Mouse (Mus musculus): ENCODE data around the gene Dcaf11. TPM values are rescaled to one million over a fixed set of nuclear protein-coding genes. Genes with fewer than 3 reads are reported as not detected.

The Dcaf11 gene
- polyA plus RNA-seq, 1 experiment from 2014 or later = 109 TPM

- H3K4me1 ChIP-seq (replicated peaks; ENCODE audit: insufficient read depth, low read length) = peaks cover 15% of the 10 kb centered on the region; the same call in 1 of the 2 replicates
- H3K27ac ChIP-seq = peak within 1 kb of the TSS; percentile 99
- DNase-seq (ENCODE audit: low spot score) (peak; percentile 99), ATAC-seq (replicated peaks; ENCODE audit: low FRiP score, low read depth) (peak; percentile 91)
- no peaks in the 10 kb centered on the region for H3K27me3 ChIP-seq (ENCODE audit: insufficient read depth, low read length)
- peak within 1 kb of the TSS; percentile 96 for H3K4me2 ChIP-seq (ENCODE audit: low read length)
- H3K4me3 ChIP-seq (replicated peaks; ENCODE audit: low read depth, low read length) = peak within 1 kb of the TSS; percentile 94
- WGBS = under 1% methylated on average over 33 of the region's 33 CpGs
- H3K9ac ChIP-seq (ENCODE audit: low read depth, low read length) = peak within 1 kb of the TSS; percentile 92
- H3K36me3 ChIP-seq (ENCODE audit: insufficient read depth, low read length) = peaks cover 28% of the 10 kb centered on the region
- TF ChIP-seq CTCF (IDR thresholded peaks at IDR 0.05; ENCODE audit: low read depth) = no peak
- no peaks in the 10 kb centered on the region for H3K9me3 ChIP-seq (replicated peaks; ENCODE audit: low read length)
Observed at GRCm38 (mm10) chr14:55591331-55591891, 31.6 kb downstream of the Dcaf11 start, which contains the start of gene Rnf31. TSS of gene Rnf31 (plus strand) at chr14:55591708.

- Histone ChIP-seq H3K4me1 (replicated peaks; ENCODE audit: insufficient read depth, low read length) (peaks cover 15% of the 10 kb centered on the region; the same call in 1 of the 2 replicates), H3K9ac (ENCODE audit: low read depth, low read length) (peak overlapping the region; percentile 92), H3K27ac (peak overlapping the region; percentile 99), H3K4me3 (replicated peaks; ENCODE audit: low read depth, low read length) (peak overlapping the region; percentile 94), H3K9me3 (replicated peaks; ENCODE audit: low read length) (no peaks in the 10 kb centered on the region), H3K4me2 (ENCODE audit: low read length) (peak overlapping the region; percentile 96), H3K27me3 (ENCODE audit: insufficient read depth, low read length) (no peaks in the 10 kb centered on the region), H3K36me3 (ENCODE audit: insufficient read depth, low read length) (peaks cover 33% of the 10 kb centered on the region)
- ATAC-seq (replicated peaks; ENCODE audit: low FRiP score, low read depth) (no peak), DNase-seq (ENCODE audit: low spot score) (peak; percentile 15)
- WGBS = 4% methylated on average over 16 of the region's 16 CpGs
- no peak for TF ChIP-seq CTCF (IDR thresholded peaks at IDR 0.05; ENCODE audit: low read depth)
Observed at GRCm38 (mm10) chr14:55592226-55592625, 32.4 kb downstream of the Dcaf11 start.

- Histone ChIP-seq H3K9me3 (replicated peaks; ENCODE audit: low read length) (no peaks in the 10 kb centered on the region), H3K9ac (ENCODE audit: low read depth, low read length) (no peak overlapping the region), H3K36me3 (ENCODE audit: insufficient read depth, low read length) (peaks cover 61% of the 10 kb centered on the region), H3K4me1 (replicated peaks; ENCODE audit: insufficient read depth, low read length) (peaks cover 15% of the 10 kb centered on the region; the same call in 1 of the 2 replicates), H3K4me3 (replicated peaks; ENCODE audit: low read depth, low read length) (no peak overlapping the region), H3K4me2 (ENCODE audit: low read length) (no peak overlapping the region), H3K27me3 (ENCODE audit: insufficient read depth, low read length) (no peaks in the 10 kb centered on the region), H3K27ac (no peak overlapping the region)
- ATAC-seq (replicated peaks; ENCODE audit: low FRiP score, low read depth) (no peak), DNase-seq (ENCODE audit: low spot score) (peak; percentile 30)
- no peak for TF ChIP-seq CTCF (IDR thresholded peaks at IDR 0.05; ENCODE audit: low read depth)
- 81% methylated on average over 13 of the region's 13 CpGs for WGBS
Observed at GRCm38 (mm10) chr14:55596036-55596690, 36.4 kb downstream of the Dcaf11 start.

GRCm38 (mm10) chr14:55598521-55599390, 39.0 kb downstream of the Dcaf11 start:
- H3K9ac ChIP-seq (ENCODE audit: low read depth, low read length) = no peak overlapping the region
- H3K9me3 ChIP-seq (replicated peaks; ENCODE audit: low read length) = no peaks in the 10 kb centered on the region
- H3K27ac ChIP-seq = no peak overlapping the region
- WGBS = 89% methylated on average over 21 of the region's 21 CpGs
- H3K4me2 ChIP-seq (ENCODE audit: low read length) = no peak overlapping the region
- no peak for TF ChIP-seq CTCF (IDR thresholded peaks at IDR 0.05; ENCODE audit: low read depth)
- peaks cover 7% of the 10 kb centered on the region for H3K4me1 ChIP-seq (replicated peaks; ENCODE audit: insufficient read depth, low read length)
- H3K4me3 ChIP-seq (replicated peaks; ENCODE audit: low read depth, low read length) = no peak overlapping the region
- no peaks in the 10 kb centered on the region for H3K27me3 ChIP-seq (ENCODE audit: insufficient read depth, low read length)
- DNase-seq (ENCODE audit: low spot score) = no peak
- ATAC-seq (replicated peaks; ENCODE audit: low FRiP score, low read depth) = no peak
- peaks cover 74% of the 10 kb centered on the region for H3K36me3 ChIP-seq (ENCODE audit: insufficient read depth, low read length)

GRCm38 (mm10) chr14:55603271-55603632, 43.4 kb downstream of the Dcaf11 start, which contains the start of gene Irf9:
TSS of gene Irf9 (plus strand) at chr14:55603571.
- H3K36me3 ChIP-seq (ENCODE audit: insufficient read depth, low read length) = peaks cover 54% of the 10 kb centered on the region
- H3K9me3 ChIP-seq (replicated peaks; ENCODE audit: low read length) = no peaks in the 10 kb centered on the region
- peak within 1 kb of the TSS; percentile 87 for H3K27ac ChIP-seq
- WGBS = 73% methylated on average over 7 of the region's 7 CpGs
- H3K4me3 ChIP-seq (replicated peaks; ENCODE audit: low read depth, low read length) = peak within 1 kb of the TSS; percentile 47
- TF ChIP-seq CTCF (IDR thresholded peaks at IDR 0.05; ENCODE audit: low read depth) = no peak
- H3K27me3 ChIP-seq (ENCODE audit: insufficient read depth, low read length) = no peaks in the 10 kb centered on the region
- H3K4me1 ChIP-seq (replicated peaks; ENCODE audit: insufficient read depth, low read length) = peaks cover 13% of the 10 kb centered on the region
- H3K9ac ChIP-seq (ENCODE audit: low read depth, low read length) = peak within 1 kb of the TSS; percentile 60
- DNase-seq (ENCODE audit: low spot score) (no peak), ATAC-seq (replicated peaks; ENCODE audit: low FRiP score, low read depth) (no peak)
- H3K4me2 ChIP-seq (ENCODE audit: low read length) = peak within 1 kb of the TSS; percentile 71
